Mouse (Mus musculus) stomach, embryonic 16.5 days (tissue): ENCODE results near the gene Itfg2. TPM values are rescaled to one million over a fixed set of nuclear protein-coding genes. Genes with fewer than 3 reads are reported as not detected.

Experiments used
- ATAC-seq: fragments of 200-750 bp; cut with Nextera tagmentation; 2 replicates; pipeline ENCODE4 v1.8.0; 2017; ENCODE audit warnings: moderate number of reproducible peaks, moderate TSS enrichment; ENCODE audit not compliant: insufficient read depth, low FRiP score
- H3K27ac ChIP-seq: fragments of 300-500 bp; sonication (generic); 2 replicates; pipeline ENCODE4 v1.5.1; 2014; ENCODE audit warnings: low read length
- H3K27me3 ChIP-seq: fragments of 300-500 bp; sonication (generic); 2 replicates; pipeline ENCODE4 v1.6.1; 2014; ENCODE audit warnings: low read length, control low read depth, mixed read lengths; ENCODE audit not compliant: control insufficient read depth, insufficient read depth
- H3K36me3 ChIP-seq: fragments of 300-500 bp; sonication (generic); 2 replicates; pipeline ENCODE4 v1.6.1; 2014; ENCODE audit warnings: low read length; ENCODE audit not compliant: control insufficient read depth, insufficient read depth
- H3K4me1 ChIP-seq: fragments of 300-500 bp; sonication (generic); 2 replicates; pipeline ENCODE4 v1.6.1; 2014; ENCODE audit warnings: low read length, control low read depth, mixed read lengths; ENCODE audit not compliant: control insufficient read depth, insufficient read depth
- H3K4me2 ChIP-seq: fragments of 300-500 bp; sonication (generic); 2 replicates; pipeline ENCODE4 v1.6.1; 2014; ENCODE audit warnings: low read depth, low read length, mixed read lengths
- H3K4me3 ChIP-seq: fragments of 300-500 bp; sonication (generic); replicated peaks from 2 replicates; pipeline ENCODE4 v1.5.1; 2014; ENCODE audit warnings: mild to moderate bottlenecking, low read length
- H3K9ac ChIP-seq: fragments of 300-500 bp; sonication (generic); 2 replicates; pipeline ENCODE4 v1.6.1; 2014; ENCODE audit warnings: low read length
- H3K9me3 ChIP-seq: fragments of 300-500 bp; sonication (generic); replicated peaks from 2 replicates; pipeline ENCODE4 v1.6.1; 2016; ENCODE audit warnings: low read length, control low read depth; ENCODE audit not compliant: control insufficient read depth
- WGBS: fragments of 180-500 bp; shearing (Covaris S2); extraction: QIAGEN DNeasy Blood & Tissue Kit; methylation state at CpG from one replicate; pipeline ENCODE4 v1.1.7; 2014; 5-methylcytosine and 5-hydroxymethylcytosine counted together
- polyA plus RNA-seq: library from polyadenylated mRNA; unstranded; fragments of >200 nt; fragmentation: Nextera tagmentation; extraction: Ambion mirVana; gene quantifications from 2 replicates; pipeline ENCODE4 v1.2.1, GENCODE M21; 2015

Itfg2 gene
- polyA plus RNA-seq, 1 experiment from 2014 or later = 25.0 TPM

- H3K4me3 ChIP-seq = peak overlapping the region; percentile 60
- H3K4me2 ChIP-seq = peak overlapping the region; percentile 83
- peak overlapping the region; percentile 90 for H3K9ac ChIP-seq
- WGBS = 18% methylated on average over 9 of the region's 9 CpGs
- H3K36me3 ChIP-seq = peaks cover 4% of the 10 kb centered on the region; the same call in 1 of the 2 replicates
- H3K9me3 ChIP-seq = no peaks in the 10 kb centered on the region
- H3K27me3 ChIP-seq = no peaks in the 10 kb centered on the region
- H3K4me1 ChIP-seq = peaks cover 3% of the 10 kb centered on the region; the same call in 1 of the 2 replicates
- peak overlapping the region; percentile 97 for H3K27ac ChIP-seq
- ATAC-seq = no peak
Observed at GRCm38 (mm10) chr6:128425046-128425445, 315 bp upstream of the Itfg2 start.

GRCm38 (mm10) chr6:128423496-128424268 is 1.0 kb downstream of the Itfg2 start:
- Histone ChIP-seq H3K4me1 (peaks cover 3% of the 10 kb centered on the region; the same call in 1 of the 2 replicates), H3K9ac (peak overlapping the region; percentile 90), H3K9me3 (no peaks in the 10 kb centered on the region), H3K4me2 (peak overlapping the region; percentile 82), H3K27me3 (no peaks in the 10 kb centered on the region), H3K4me3 (peak overlapping the region; percentile 60), H3K36me3 (no peaks in the 10 kb centered on the region), H3K27ac (peak overlapping the region; percentile 97)
- WGBS = 39% methylated on average over 15 of the region's 16 CpGs
- 0 out of 2 replicates have a peak, but pooled peaks have one; percentile 24 for ATAC-seq

GRCm38 (mm10) chr6:128421480-128421879 is 3.3 kb downstream of the Itfg2 start:
- H3K27me3 ChIP-seq = no peaks in the 10 kb centered on the region
- no peak for ATAC-seq
- H3K27ac ChIP-seq = peak overlapping the region; percentile 33; the same call in 1 of the 2 replicates
- H3K4me2 ChIP-seq = no peak overlapping the region
- H3K4me3 ChIP-seq = no peak overlapping the region
- H3K36me3 ChIP-seq = no peaks in the 10 kb centered on the region
- 83% methylated on average over 3 of the region's 3 CpGs for WGBS
- H3K9me3 ChIP-seq = no peaks in the 10 kb centered on the region
- H3K9ac ChIP-seq = no peak overlapping the region
- H3K4me1 ChIP-seq = peaks cover 3% of the 10 kb centered on the region; the same call in 1 of the 2 replicates

GRCm38 (mm10) chr6:128421036-128421435 is 3.7 kb downstream of the Itfg2 start:
- peaks cover 3% of the 10 kb centered on the region; the same call in 1 of the 2 replicates for H3K4me1 ChIP-seq
- no peaks in the 10 kb centered on the region for H3K36me3 ChIP-seq
- peak overlapping the region; percentile 33; the same call in 1 of the 2 replicates for H3K27ac ChIP-seq
- ATAC-seq = no peak
- 86% methylated on average over 2 of the region's 2 CpGs for WGBS
- no peak overlapping the region for H3K9ac ChIP-seq
- H3K4me3 ChIP-seq = no peak overlapping the region
- no peaks in the 10 kb centered on the region for H3K9me3 ChIP-seq
- H3K27me3 ChIP-seq = no peaks in the 10 kb centered on the region
- no peak overlapping the region for H3K4me2 ChIP-seq

- no peak for ATAC-seq
- no peak overlapping the region for H3K9ac ChIP-seq
- 76% methylated on average over 1 of the region's 1 CpGs for WGBS
Observed at GRCm38 (mm10) chr6:128418076-128418475, 6.7 kb downstream of the Itfg2 start.

GRCm38 (mm10) chr6:128416169-128416568 is 8.6 kb downstream of the Itfg2 start:
- no peak overlapping the region for H3K27ac ChIP-seq
- no peak for ATAC-seq
- no peak overlapping the region for H3K9ac ChIP-seq
- no peaks in the 10 kb centered on the region for H3K27me3 ChIP-seq
- no peak overlapping the region for H3K4me3 ChIP-seq
- WGBS = 73% methylated on average over 5 of the region's 5 CpGs
- H3K36me3 ChIP-seq = peaks cover 11% of the 10 kb centered on the region; the same call in 1 of the 2 replicates
- no peaks in the 10 kb centered on the region for H3K9me3 ChIP-seq
- no peak overlapping the region for H3K4me2 ChIP-seq
- no peaks in the 10 kb centered on the region for H3K4me1 ChIP-seq

More at GRCm38 (mm10) chr6:128418076-128418475, 6.7 kb downstream of the Itfg2 start:
- Histone ChIP-seq H3K4me1 (no peaks in the 10 kb centered on the region), H3K9me3 (no peaks in the 10 kb centered on the region), H3K27me3 (no peaks in the 10 kb centered on the region), H3K4me3 (no peak overlapping the region), H3K4me2 (no peak overlapping the region), H3K36me3 (peaks cover 2% of the 10 kb centered on the region; the same call in 1 of the 2 replicates), H3K27ac (no peak overlapping the region)

- no peak overlapping the region for H3K9ac ChIP-seq
- H3K27me3 ChIP-seq = no peaks in the 10 kb centered on the region
- no peaks in the 10 kb centered on the region for H3K4me1 ChIP-seq
- no peak overlapping the region for H3K4me2 ChIP-seq
- H3K36me3 ChIP-seq = peaks cover 27% of the 10 kb centered on the region
- peak; percentile 22; the same call in 1 of the 2 replicates for ATAC-seq
- H3K4me3 ChIP-seq = no peak overlapping the region
- 15% methylated on average over 3 of the region's 3 CpGs for WGBS
- no peaks in the 10 kb centered on the region for H3K9me3 ChIP-seq
- H3K27ac ChIP-seq = no peak overlapping the region
Observed at GRCm38 (mm10) chr6:128411115-128411514, 13.6 kb downstream of the Itfg2 start.

GRCm38 (mm10) chr6:128410305-128410704 is 14.4 kb downstream of the Itfg2 start:
- 91% methylated on average over 13 of the region's 13 CpGs for WGBS
- Histone ChIP-seq H3K27ac (no peak overlapping the region), H3K9me3 (no peaks in the 10 kb centered on the region), H3K4me1 (no peaks in the 10 kb centered on the region), H3K4me3 (no peak overlapping the region), H3K27me3 (no peaks in the 10 kb centered on the region), H3K36me3 (peaks cover 27% of the 10 kb centered on the region), H3K9ac (no peak overlapping the region), H3K4me2 (no peak overlapping the region)
- no peak for ATAC-seq

- no peaks in the 10 kb centered on the region for H3K4me1 ChIP-seq
- H3K27ac ChIP-seq = no peak overlapping the region
- no peaks in the 10 kb centered on the region for H3K27me3 ChIP-seq
- ATAC-seq = no peak
- no peak overlapping the region for H3K4me3 ChIP-seq
- no peaks in the 10 kb centered on the region for H3K9me3 ChIP-seq
- 80% methylated on average over 7 of the region's 7 CpGs for WGBS
- H3K36me3 ChIP-seq = peaks cover 27% of the 10 kb centered on the region
- no peak overlapping the region for H3K4me2 ChIP-seq
- H3K9ac ChIP-seq = no peak overlapping the region
Observed at GRCm38 (mm10) chr6:128408544-128409125, 16.1 kb downstream of the Itfg2 start.
